In genomic region chrX:151046321-151046720, GRCm38 (mm10) we compare ENCODE assay signal across 8 mouse cellular contexts. TPM values are rescaled to one million over a fixed set of nuclear protein-coding genes. Genes with fewer than 3 reads are reported as not detected.
DNase-seq lines count a peak whose midpoint lies in the region; ATAC-seq and TF ChIP-seq lines count a peak whose summit lies in the region.

No protein-coding gene starts in this region.

- ATAC-seq in heart, embryonic 14.5 days (ENCODE audit: insufficient number of reproducible peaks, insufficient read depth, low FRiP score, low read depth): no peak
- ATAC-seq in forebrain, embryonic 15.5 days (replicated peaks): no peak; the same call in 1 of the 2 replicates
- no peak for ATAC-seq in liver, embryonic 15.5 days (ENCODE audit: insufficient read depth)
- ATAC-seq in megakaryocyte-erythroid progenitor cell, adult 5-6 weeks (replicated peaks; ENCODE audit: low FRiP score, low TSS enrichment, poor library complexity, severe bottlenecking): no peak

- H3K9me3 ChIP-seq in heart, embryonic 14.5 days (ENCODE audit: control insufficient read depth, low read length): no peaks in the 10 kb centered on the region
- H3K9me3 ChIP-seq in E14TG2a.4 (ENCODE audit: low read length): no peaks in the 10 kb centered on the region
- no peaks in the 10 kb centered on the region for H3K9me3 ChIP-seq in forebrain, embryonic 15.5 days
- H3K9me3 ChIP-seq in liver, embryonic 15.5 days (replicated peaks): no peaks in the 10 kb centered on the region

- peak overlapping the region; percentile 87; the same call in 1 of the 2 replicates for H3K9ac ChIP-seq in heart, embryonic 14.5 days (ENCODE audit: low read length)
- H3K9ac ChIP-seq in forebrain, embryonic 15.5 days (replicated peaks): peak overlapping the region; percentile 87
- H3K9ac ChIP-seq in liver, embryonic 15.5 days: no peak overlapping the region

- peak overlapping the region in 1 of 2 experiments; percentile 81; a peak in 1 of 4 replicates for H3K27ac ChIP-seq in heart, embryonic 14.5 days (replicated peaks in 1 of 2; ENCODE audit: control insufficient read depth in 1 of 2, insufficient read depth in 1 of 2, low read depth in 2 of 2, low read length in 2 of 2)
- H3K27ac ChIP-seq in forebrain, embryonic 15.5 days (replicated peaks): peak overlapping the region; percentile 95
- no peak overlapping the region for H3K27ac ChIP-seq in liver, embryonic 15.5 days (replicated peaks)

- peak overlapping the region; percentile 70 for H3K4me2 ChIP-seq in heart, embryonic 14.5 days (ENCODE audit: low read length)
- peak overlapping the region; percentile 53 for H3K4me2 ChIP-seq in forebrain, embryonic 15.5 days (replicated peaks)
- peak overlapping the region; percentile 58; the same call in 1 of the 2 replicates for H3K4me2 ChIP-seq in liver, embryonic 15.5 days

- intact Hi-C loops in heart, postnatal 10 days (cut with DNase I): loop anchor here (2.0 to 5.0 kb wide), 2 partner anchors 30 to 41 kb away; partner anchors contain the start of gene Gnl3l

- 46% methylated on average over 11 of the region's 11 CpGs for WGBS in heart, embryonic 14.5 days
- 32% methylated on average over 11 of the region's 11 CpGs for WGBS in forebrain, embryonic 15.5 days
- WGBS in liver, embryonic 15.5 days (ENCODE audit: insufficient replicate concordance): 51% methylated on average over 11 of the region's 11 CpGs

- no peak for TF ChIP-seq CTCF in E14TG2a.4 (conservative IDR thresholded peaks at IDR 0.05; ENCODE audit: low read length)

- peaks cover 4 to 8% of the 10 kb centered on the region in 2 experiments; a peak in 3 of 4 replicates for H3K4me1 ChIP-seq in heart, embryonic 14.5 days (ENCODE audit: control insufficient read depth in 2 of 2, insufficient read depth in 2 of 2, low read length in 2 of 2)
- peaks cover 43% of the 10 kb centered on the region for H3K4me1 ChIP-seq in E14TG2a.4 (replicated peaks; ENCODE audit: low read depth, low read length)
- peaks cover 26% of the 10 kb centered on the region for H3K4me1 ChIP-seq in forebrain, embryonic 15.5 days
- no peaks in the 10 kb centered on the region for H3K4me1 ChIP-seq in liver, embryonic 15.5 days (replicated peaks)

- H3K36me3 ChIP-seq in heart, embryonic 14.5 days (ENCODE audit: control insufficient read depth, insufficient read depth, low read length): no peaks in the 10 kb centered on the region
- H3K36me3 ChIP-seq in E14TG2a.4 (ENCODE audit: insufficient read depth, low read length): peaks cover 10% of the 10 kb centered on the region
- no peaks in the 10 kb centered on the region for H3K36me3 ChIP-seq in forebrain, embryonic 15.5 days
- H3K36me3 ChIP-seq in liver, embryonic 15.5 days (replicated peaks): no peaks in the 10 kb centered on the region

- no peak for DNase-seq in heart, postnatal 10 days
- DNase-seq in adrenal gland, postnatal 4 days (ENCODE audit: low spot score in 2 of 2): no peak
- DNase-seq in T-cell, adult 2 months (ENCODE audit: low spot score): no peak

- no peaks in the 10 kb centered on the region for H3K27me3 ChIP-seq in heart, embryonic 14.5 days (ENCODE audit: control insufficient read depth, insufficient read depth, low read length)
- H3K27me3 ChIP-seq in E14TG2a.4 (ENCODE audit: insufficient read depth, low read length): no peaks in the 10 kb centered on the region
- no peaks in the 10 kb centered on the region for H3K27me3 ChIP-seq in forebrain, embryonic 15.5 days
- peaks cover 44% of the 10 kb centered on the region for H3K27me3 ChIP-seq in liver, embryonic 15.5 days

- H3K4me3 ChIP-seq in heart, embryonic 14.5 days (ENCODE audit: control insufficient read depth in 1 of 2, insufficient read depth in 1 of 2, low read depth in 1 of 2, low read length in 2 of 2): peak overlapping the region; percentile 66 to 80
- H3K4me3 ChIP-seq in E14TG2a.4 (replicated peaks; ENCODE audit: low read length): peak overlapping the region; percentile 86
- peak overlapping the region; percentile 71 for H3K4me3 ChIP-seq in forebrain, embryonic 15.5 days
- H3K4me3 ChIP-seq in liver, embryonic 15.5 days (replicated peaks): no peak overlapping the region

RNA-seq across cellular contexts. Expression of gene Fgd1, which starts 0.4 kb away (rescaled TPM):
- 7.4 and 8.0 TPM in 2 replicates for polyA plus RNA-seq in heart, embryonic 14.5 days (2014; fragmentation: Nextera tagmentation; extraction: Ambion mirVana)
- 10 to 100 TPM; 16.1 to 20.1 TPM for total RNA-seq in heart, postnatal 10 days (2021)
- 10.6 and 12.4 TPM in 2 replicates for polyA plus RNA-seq in forebrain, embryonic 15.5 days (2015; fragmentation: Nextera tagmentation; extraction: Ambion mirVana)
- 1.9 and 2.4 TPM in 2 replicates for polyA plus RNA-seq in liver, embryonic 15.5 days (2015; fragmentation: Nextera tagmentation; extraction: Ambion mirVana)
- 10 to 100 TPM; 30.9 to 32.7 TPM for total RNA-seq in adrenal gland, postnatal 4 days (2021)
- total RNA-seq in megakaryocyte-erythroid progenitor cell, adult 5-6 weeks (2014; fragmentation: Nextera tagmentation): 0.77 and 2.9 TPM in 2 replicates
- total RNA-seq in megakaryocyte-erythroid progenitor cell, adult 5-6 weeks (2017): 0.23 and 2.8 TPM in 2 replicates

RNA-seq across cellular contexts. Expression of gene Gnl3l, which starts 29.2 kb away (rescaled TPM):
- 23.5 and 24.1 TPM in 2 replicates for polyA plus RNA-seq in heart, embryonic 14.5 days (2014; fragmentation: Nextera tagmentation; extraction: Ambion mirVana)
- 10 to 100 TPM; 34.1 to 35.5 TPM for total RNA-seq in heart, postnatal 10 days (2021)
- 59.6 and 61.5 TPM in 2 replicates for polyA plus RNA-seq in forebrain, embryonic 15.5 days (2015; fragmentation: Nextera tagmentation; extraction: Ambion mirVana)
- 9.7 and 9.8 TPM in 2 replicates for polyA plus RNA-seq in liver, embryonic 15.5 days (2015; fragmentation: Nextera tagmentation; extraction: Ambion mirVana)
- total RNA-seq in adrenal gland, postnatal 4 days (2021): 10 to 100 TPM; 62.4 to 75.3 TPM
- total RNA-seq in megakaryocyte-erythroid progenitor cell, adult 5-6 weeks (2014; fragmentation: Nextera tagmentation): 40.8 and 54.2 TPM in 2 replicates
- total RNA-seq in megakaryocyte-erythroid progenitor cell, adult 5-6 weeks (2017): 53.7 and 54.1 TPM in 2 replicates

RNA-seq across cellular contexts. Expression of gene Tsr2, which starts 50.0 kb away (rescaled TPM):
- polyA plus RNA-seq in heart, embryonic 14.5 days (2014; fragmentation: Nextera tagmentation; extraction: Ambion mirVana): 14.8 and 15.1 TPM in 2 replicates
- total RNA-seq in heart, postnatal 10 days (2021): 10 to 100 TPM; 11.4 to 13.8 TPM
- 35.5 and 38.0 TPM in 2 replicates for polyA plus RNA-seq in forebrain, embryonic 15.5 days (2015; fragmentation: Nextera tagmentation; extraction: Ambion mirVana)
- 9.6 and 10.6 TPM in 2 replicates for polyA plus RNA-seq in liver, embryonic 15.5 days (2015; fragmentation: Nextera tagmentation; extraction: Ambion mirVana)
- total RNA-seq in adrenal gland, postnatal 4 days (2021): 10 to 100 TPM; 34.6 to 37.8 TPM
- total RNA-seq in megakaryocyte-erythroid progenitor cell, adult 5-6 weeks (2014; fragmentation: Nextera tagmentation): 22.3 and 55.6 TPM in 2 replicates
- total RNA-seq in megakaryocyte-erythroid progenitor cell, adult 5-6 weeks (2017): 41.6 and 61.8 TPM in 2 replicates

Comparison
In these comparisons a context has a peak if more than half of its experiments do, and no peak if none do; other contexts are left out.
1. RNA of gene Fgd1, which starts 0.4 kb away (total RNA-seq): 30.9 to 32.7 TPM in adrenal gland, postnatal 4 days and 16.1 to 20.1 TPM in heart, postnatal 10 days; 0.23 to 2.9 TPM in megakaryocyte-erythroid progenitor cell, adult 5-6 weeks; every median in the first group is over 4 times any median in the second.
2. Peak in every context shown above with its lines, with median percentiles within 50 percentile points of each other: H3K4me2 ChIP-seq.